Mouse (Mus musculus) heart, adult 11 months (tissue): ENCODE measurements around the gene Samd4b.

ENCODE experiments used
- DNase-seq: peaks from one replicate; pipeline ENCODE4 v3.0.0; 2022

Samd4b gene

GRCm38 (mm10) chr7:28586663-28587411 is 11.1 kb downstream of the Samd4b start:
- peak; percentile 93 for DNase-seq

GRCm38 (mm10) chr7:28585001-28585400 is 12.9 kb downstream of the Samd4b start:
- no peak for DNase-seq

GRCm38 (mm10) chr7:28584468-28584867 is 13.5 kb downstream of the Samd4b start:
- DNase-seq = no peak

- DNase-seq = peak; percentile 94
Measured at GRCm38 (mm10) chr7:28583570-28584344, 14.2 kb downstream of the Samd4b start.

GRCm38 (mm10) chr7:28582841-28583240 is 15.1 kb downstream of the Samd4b start:
- DNase-seq = no peak

GRCm38 (mm10) chr7:28581721-28582120 is 16.2 kb downstream of the Samd4b start:
- DNase-seq = no peak

- DNase-seq = no peak
Measured at GRCm38 (mm10) chr7:28579826-28580225, 18.1 kb downstream of the Samd4b start.

- DNase-seq = no peak
Measured at GRCm38 (mm10) chr7:28578543-28579053, 19.3 kb downstream of the Samd4b start.

GRCm38 (mm10) chr7:28577826-28578542 is 20.0 kb downstream of the Samd4b start:
- DNase-seq = no peak

- DNase-seq = peak; percentile 97
Measured at GRCm38 (mm10) chr7:28576271-28576914, 21.6 kb downstream of the Samd4b start.

GRCm38 (mm10) chr7:28575597-28575996 is 22.3 kb downstream of the Samd4b start:
- no peak for DNase-seq

- no peak for DNase-seq
Measured at GRCm38 (mm10) chr7:28573236-28573635, 24.7 kb downstream of the Samd4b start.

GRCm38 (mm10) chr7:28572689-28573088 is 25.3 kb downstream of the Samd4b start:
- no peak for DNase-seq

GRCm38 (mm10) chr7:28570982-28571682 is 26.8 kb downstream of the Samd4b start:
- no peak for DNase-seq

GRCm38 (mm10) chr7:28570291-28570981 is 27.5 kb downstream of the Samd4b start:
- DNase-seq = peak; percentile 95

- DNase-seq = peak; percentile 92
Measured at GRCm38 (mm10) chr7:28568253-28568652, 29.7 kb downstream of the Samd4b start.

GRCm38 (mm10) chr7:28567539-28567938 is 30.4 kb downstream of the Samd4b start:
- no peak for DNase-seq

- no peak for DNase-seq
Measured at GRCm38 (mm10) chr7:28565407-28565806, 32.5 kb downstream of the Samd4b start.

GRCm38 (mm10) chr7:28562951-28563350 is 35.0 kb downstream of the Samd4b start:
- DNase-seq = no peak

- DNase-seq = no peak
Measured at GRCm38 (mm10) chr7:28562371-28562770, 35.6 kb downstream of the Samd4b start.

GRCm38 (mm10) chr7:28561967-28562366 is 36.0 kb downstream of the Samd4b start:
- DNase-seq = no peak
